Mouse (Mus musculus) embryonic facial prominence, embryonic 11.5 days (tissue): ENCODE results near the gene Gm20388. TPM values are rescaled to one million over a fixed set of nuclear protein-coding genes. Genes with fewer than 3 reads are reported as not detected.
A peak's percentile ranks its signal among the peaks of the same experiment; 100 is the strongest.

Source experiments
- ATAC-seq: fragments of 200-750 bp; cut with Nextera tagmentation; replicated peaks from 2 replicates; pipeline ENCODE4 v1.8.0; 2017; ENCODE audit warnings: low read depth; ENCODE audit not compliant: insufficient number of reproducible peaks, low FRiP score, low TSS enrichment
- DNase-seq: peaks from one replicate; pipeline ENCODE4 v3.0.0-alpha.2; 2015; ENCODE audit warnings: low spot score
- H3K27ac ChIP-seq: fragments of 300-500 bp; sonication (generic); replicated peaks from 2 replicates; pipeline ENCODE4 v1.5.1; 2014; ENCODE audit warnings: mild to moderate bottlenecking, low read depth, low read length, control low read depth
- H3K27me3 ChIP-seq: fragments of 300-500 bp; sonication (generic); 2 replicates; pipeline ENCODE4 v1.6.1; 2014; ENCODE audit warnings: mild to moderate bottlenecking, low read length, moderate library complexity, mixed read lengths; ENCODE audit not compliant: control insufficient read depth, insufficient read depth
- H3K36me3 ChIP-seq: fragments of 300-500 bp; sonication (generic); replicated peaks from 2 replicates; pipeline ENCODE4 v1.6.1; 2014; ENCODE audit warnings: low read depth, mild to moderate bottlenecking, low read length, moderate library complexity, mixed read lengths; ENCODE audit not compliant: control insufficient read depth, insufficient read depth
- H3K4me1 ChIP-seq: fragments of 300-500 bp; sonication (generic); 2 replicates; pipeline ENCODE4 v1.6.1; 2014; ENCODE audit warnings: low read length, mixed read lengths; ENCODE audit not compliant: control insufficient read depth, insufficient read depth
- H3K4me2 ChIP-seq: fragments of 300-500 bp; sonication (generic); 2 replicates; pipeline ENCODE4 v1.6.1; 2014; ENCODE audit warnings: low read depth, mild to moderate bottlenecking, control low read depth, low read length, moderate library complexity
- H3K4me3 ChIP-seq: fragments of 300-500 bp; sonication (generic); 2 replicates; pipeline ENCODE4 v1.5.1; 2014; ENCODE audit warnings: low read depth, low read length, control low read depth
- H3K9ac ChIP-seq: fragments of 300-500 bp; sonication (generic); replicated peaks from 2 replicates; pipeline ENCODE4 v1.6.1; 2014; ENCODE audit warnings: mild to moderate bottlenecking, control low read depth, low read length
- H3K9me3 ChIP-seq: fragments of 300-500 bp; sonication (generic); replicated peaks from 2 replicates; pipeline ENCODE4 v1.6.1; 2016; ENCODE audit warnings: mild to moderate bottlenecking, low read length, inconsistent platforms, mixed read lengths; ENCODE audit not compliant: control insufficient read depth
- WGBS: fragments of 180-500 bp; shearing (Covaris S2); extraction: QIAGEN DNeasy Blood & Tissue Kit; methylation state at CpG from one replicate; pipeline ENCODE4 v1.1.7; 2014; 5-methylcytosine and 5-hydroxymethylcytosine counted together
- polyA plus RNA-seq: library from polyadenylated mRNA; unstranded; fragments of >200 nt; fragmentation: Nextera tagmentation; extraction: Ambion mirVana; gene quantifications from 2 replicates; pipeline ENCODE4 v1.2.1, GENCODE M21; 2014

Gm20388 gene
- polyA plus RNA-seq, 1 experiment from 2014 or later: 3.1 TPM

- WGBS: 18% methylated on average over 17 of the region's 17 CpGs
- DNase-seq (no peak), ATAC-seq (no peak)
- H3K4me3 ChIP-seq: no peak overlapping the region
- H3K9me3 ChIP-seq: no peaks in the 10 kb centered on the region
- peak overlapping the region; percentile 35; the same call in 1 of the 2 replicates for H3K9ac ChIP-seq
- H3K36me3 ChIP-seq: no peaks in the 10 kb centered on the region
- H3K4me2 ChIP-seq: peak overlapping the region; percentile 15; the same call in 1 of the 2 replicates
- no peaks in the 10 kb centered on the region for H3K27me3 ChIP-seq
- H3K27ac ChIP-seq: no peak overlapping the region
- peaks cover 10% of the 10 kb centered on the region for H3K4me1 ChIP-seq
Observed at GRCm38 (mm10) chr8:120449608-120450031, 539.0 kb downstream of the Gm20388 start.

DNA sequence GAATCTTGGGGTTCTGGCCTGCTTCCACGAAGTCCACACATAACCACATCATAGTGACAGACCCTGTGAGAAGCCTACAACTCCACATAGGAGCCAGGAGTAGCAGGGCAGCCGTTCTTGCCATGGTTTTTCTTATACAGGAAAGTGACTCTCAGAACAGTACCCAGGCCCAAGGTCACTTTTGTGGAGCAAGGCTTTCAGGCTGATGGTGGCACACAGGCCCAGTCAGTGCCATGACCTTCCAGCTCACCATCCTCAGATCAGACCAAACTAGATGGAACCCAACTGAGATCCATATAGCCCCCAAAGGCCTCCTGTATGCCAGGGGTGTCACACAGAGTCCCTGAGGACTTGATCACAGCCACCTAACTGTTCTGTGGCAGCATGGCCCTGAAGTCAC lies 541.5 kb downstream of the Gm20388 start:
- Histone ChIP-seq H3K4me2 (no peak overlapping the region), H3K4me3 (no peak overlapping the region), H3K27me3 (no peaks in the 10 kb centered on the region), H3K27ac (0 out of 2 replicates have a peak overlapping the region, but pooled peaks have one; percentile 13), H3K4me1 (peaks cover 10% of the 10 kb centered on the region), H3K9ac (no peak overlapping the region), H3K36me3 (no peaks in the 10 kb centered on the region), H3K9me3 (no peaks in the 10 kb centered on the region)
- ATAC-seq: no peak
- DNase-seq: no peak
- 88% methylated on average over 2 of the region's 2 CpGs for WGBS

- Histone ChIP-seq H3K4me1 (peaks cover 5% of the 10 kb centered on the region), H3K4me2 (no peak overlapping the region)
- 81% methylated on average over 6 of the region's 6 CpGs for WGBS
Observed at GRCm38 (mm10) chr8:120454404-120454803, 543.8 kb downstream of the Gm20388 start.

GRCm38 (mm10) chr8:120460375-120460774 lies 549.7 kb downstream of the Gm20388 start:
- DNase-seq (no peak), ATAC-seq (no peak)
- Histone ChIP-seq H3K4me2 (no peak overlapping the region), H3K4me1 (no peaks in the 10 kb centered on the region; the same call in 1 of the 2 replicates), H3K4me3 (no peak overlapping the region), H3K9ac (no peak overlapping the region), H3K36me3 (no peaks in the 10 kb centered on the region), H3K27ac (no peak overlapping the region), H3K9me3 (no peaks in the 10 kb centered on the region), H3K27me3 (no peaks in the 10 kb centered on the region)
- 80% methylated on average over 6 of the region's 6 CpGs for WGBS

More at GRCm38 (mm10) chr8:120454404-120454803, 543.8 kb downstream of the Gm20388 start:
- no peak for ATAC-seq
- no peak for DNase-seq
- Histone ChIP-seq H3K9ac (no peak overlapping the region), H3K9me3 (no peaks in the 10 kb centered on the region), H3K27ac (no peak overlapping the region), H3K36me3 (no peaks in the 10 kb centered on the region), H3K4me3 (no peak overlapping the region), H3K27me3 (no peaks in the 10 kb centered on the region)

GRCm38 (mm10) chr8:120462119-120462551 lies 551.5 kb downstream of the Gm20388 start:
- ATAC-seq: no peak

DNA sequence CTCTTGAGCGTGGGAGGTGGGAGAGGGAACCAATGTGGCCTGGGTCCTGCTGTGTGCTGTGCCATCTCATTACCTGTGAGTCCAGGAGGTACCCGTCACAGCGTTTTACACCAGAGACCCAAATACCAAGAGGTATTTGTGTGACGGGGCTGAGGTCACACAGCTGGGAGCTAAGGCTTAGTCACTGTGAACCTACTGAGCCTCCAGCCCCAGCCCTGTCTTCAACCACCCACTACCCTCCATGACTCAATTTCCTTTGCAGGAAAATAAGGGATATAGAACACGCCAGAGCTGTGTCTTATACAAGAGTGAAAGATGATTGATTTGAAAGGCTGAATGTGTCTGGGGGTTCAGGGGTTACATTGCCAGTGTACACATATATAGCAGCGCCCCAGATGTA lies 552.0 kb downstream of the Gm20388 start:
- H3K36me3 ChIP-seq: no peaks in the 10 kb centered on the region
- H3K4me3 ChIP-seq: no peak overlapping the region
- H3K4me2 ChIP-seq: no peak overlapping the region
- H3K4me1 ChIP-seq: peaks cover 4% of the 10 kb centered on the region
- no peaks in the 10 kb centered on the region for H3K9me3 ChIP-seq
- DNase-seq (no peak), ATAC-seq (no peak)
- H3K27ac ChIP-seq: no peak overlapping the region
- H3K9ac ChIP-seq: no peak overlapping the region
- no peaks in the 10 kb centered on the region for H3K27me3 ChIP-seq
- 70% methylated on average over 6 of the region's 6 CpGs for WGBS

More at GRCm38 (mm10) chr8:120462119-120462551, 551.5 kb downstream of the Gm20388 start:
- H3K9me3 ChIP-seq: no peaks in the 10 kb centered on the region
- H3K4me3 ChIP-seq: no peak overlapping the region
- H3K9ac ChIP-seq: no peak overlapping the region
- H3K4me2 ChIP-seq: no peak overlapping the region
- H3K27me3 ChIP-seq: no peaks in the 10 kb centered on the region
- H3K27ac ChIP-seq: no peak overlapping the region
- peaks cover 4% of the 10 kb centered on the region for H3K4me1 ChIP-seq
- H3K36me3 ChIP-seq: no peaks in the 10 kb centered on the region
- DNase-seq: no peak
- WGBS: 44% methylated on average over 15 of the region's 15 CpGs

GRCm38 (mm10) chr8:120463918-120464584 lies 553.4 kb downstream of the Gm20388 start:
- Histone ChIP-seq H3K27ac (no peak overlapping the region), H3K9ac (no peak overlapping the region), H3K4me1 (peaks cover 4% of the 10 kb centered on the region), H3K4me2 (no peak overlapping the region), H3K36me3 (no peaks in the 10 kb centered on the region), H3K9me3 (no peaks in the 10 kb centered on the region), H3K27me3 (no peaks in the 10 kb centered on the region), H3K4me3 (no peak overlapping the region)
- DNase-seq (no peak), ATAC-seq (no peak)
- 87% methylated on average over 9 of the region's 9 CpGs for WGBS

- H3K9ac ChIP-seq: no peak overlapping the region
- no peak overlapping the region for H3K4me3 ChIP-seq
- H3K36me3 ChIP-seq: no peaks in the 10 kb centered on the region
- H3K4me2 ChIP-seq: no peak overlapping the region
- peaks cover 4% of the 10 kb centered on the region for H3K4me1 ChIP-seq
- no peaks in the 10 kb centered on the region for H3K9me3 ChIP-seq
- H3K27ac ChIP-seq: no peak overlapping the region
- 53% methylated on average over 4 of the region's 4 CpGs for WGBS
- DNase-seq (no peak), ATAC-seq (no peak)
- H3K27me3 ChIP-seq: no peaks in the 10 kb centered on the region
Observed at GRCm38 (mm10) chr8:120464585-120464937, 553.9 kb downstream of the Gm20388 start.
